Mouse (Mus musculus) E14TG2a.4 (cell line): ENCODE data around the gene Emc9.

Experiments used
- CTCF ChIP-seq: conservative IDR thresholded peaks from 2 replicates; pipeline ENCODE4 v1.5.1; 2014; ENCODE audit warnings: low read length
- NANOG ChIP-seq: IDR thresholded peaks from 2 replicates; pipeline ENCODE4 v1.6.1; 2014; ENCODE audit warnings: borderline replicate concordance, low read length, mixed read lengths
- POU5F1 ChIP-seq: IDR thresholded peaks from 2 replicates; pipeline ENCODE4 v1.6.1; 2014; ENCODE audit warnings: low read length, borderline replicate concordance

GRCm38 (mm10) chr14:55560202-55561073 lies 24.7 kb downstream of the Emc9 start, which contains the start of gene A730061H03Rik:
- TF ChIP-seq CTCF (no peak), POU5F1 (no peak), NANOG (peak; percentile 48; the same call in 1 of the 2 replicates)
